Mouse (Mus musculus): ENCODE measurements at regions not wholly inside any gene's neighbourhood (a gene's known extent, or its start where the extent isn't known, plus 50 kb on each side); places are given as distances from the start of the nearest gene placed in this dataset.

DNA sequence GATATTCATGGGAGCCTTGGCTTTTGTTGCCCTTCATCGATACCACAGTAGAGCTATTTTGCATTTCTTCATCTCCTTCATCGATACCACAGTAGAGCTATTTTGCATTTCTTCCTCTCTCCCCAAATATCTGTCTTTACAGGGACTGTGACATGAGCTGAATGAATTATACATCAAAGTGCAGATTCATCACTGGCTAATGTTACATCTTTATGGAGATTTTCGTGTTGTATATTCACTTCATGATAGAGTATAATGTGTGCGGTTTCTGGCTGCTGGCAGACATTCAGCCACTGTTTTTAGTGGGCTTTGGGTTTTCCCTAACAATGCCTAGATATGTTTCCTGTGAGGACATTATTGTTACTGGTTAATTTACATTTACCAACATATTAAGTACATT lies 162.8 kb upstream of the Lcorl start:
- ATAC-seq (ENCODE audit: low FRiP score), result no peak
- Histone ChIP-seq H3K4me3 (replicated peaks) (no peak overlapping the region), H3K4me1 (peaks cover 4% of the 10 kb centered on the region; the same call in 1 of the 2 replicates), H3K27ac (replicated peaks) (no peak overlapping the region), H3K4me2 (no peak overlapping the region), H3K9ac (replicated peaks) (no peak overlapping the region), H3K36me3 (no peaks in the 10 kb centered on the region), H3K27me3 (replicated peaks) (no peaks in the 10 kb centered on the region), H3K9me3 (replicated peaks) (no peaks in the 10 kb centered on the region)
- 66% methylated on average over 4 of the region's 4 CpGs for WGBS

DNA sequence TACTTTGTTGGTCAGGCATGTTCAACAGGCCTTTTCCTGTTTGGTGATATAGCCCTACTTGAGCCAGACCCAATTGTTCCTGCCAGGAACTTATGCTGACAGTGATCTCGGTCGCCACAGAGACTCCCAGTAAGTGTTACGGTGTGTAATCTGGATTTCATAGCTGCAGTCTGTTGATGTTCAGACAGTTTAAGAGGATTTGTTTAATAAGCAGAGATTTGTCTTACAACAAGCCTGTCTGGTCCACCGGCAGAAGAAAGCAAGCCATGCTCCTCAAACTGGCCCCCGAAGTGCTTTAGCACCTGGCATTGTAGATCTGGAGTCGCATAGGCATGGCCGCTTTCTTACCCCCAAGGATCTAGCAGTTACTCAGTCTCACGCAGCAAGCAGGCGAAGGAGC lies 150.0 kb upstream of the Lcorl start:
- H3K9me3 ChIP-seq (replicated peaks), result no peaks in the 10 kb centered on the region
- no peak overlapping the region for H3K4me3 ChIP-seq (replicated peaks)
- no peak overlapping the region for H3K27ac ChIP-seq (replicated peaks)
- H3K9ac ChIP-seq (replicated peaks), result no peak overlapping the region
- 87% methylated on average over 9 of the region's 9 CpGs for WGBS
- no peaks in the 10 kb centered on the region for H3K4me1 ChIP-seq
- no peak for ATAC-seq (ENCODE audit: low FRiP score)
- no peak overlapping the region for H3K4me2 ChIP-seq
- no peaks in the 10 kb centered on the region for H3K27me3 ChIP-seq (replicated peaks)
- H3K36me3 ChIP-seq, result no peaks in the 10 kb centered on the region

DNA sequence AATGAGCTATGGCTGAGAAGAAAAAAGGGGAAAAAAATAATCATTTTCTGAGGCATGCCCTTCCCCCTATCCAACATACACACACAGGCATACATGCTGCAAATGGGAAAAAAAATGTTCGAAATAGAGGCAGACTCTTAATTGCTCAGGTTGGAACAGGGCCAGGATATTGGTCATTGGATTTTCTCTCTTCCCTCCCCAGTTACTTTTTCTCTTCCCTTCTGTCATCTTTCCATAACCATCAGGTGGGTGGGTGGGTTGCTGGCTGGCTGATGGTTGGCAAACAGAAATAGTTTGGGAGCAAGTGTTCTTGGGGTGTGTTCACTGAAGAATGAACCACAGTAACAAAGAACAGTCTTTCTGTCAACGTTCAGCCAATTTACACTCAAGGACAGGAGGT lies 149.3 kb upstream of the Lcorl start:
- no peaks in the 10 kb centered on the region for H3K36me3 ChIP-seq
- H3K4me3 ChIP-seq (replicated peaks), result no peak overlapping the region
- H3K4me1 ChIP-seq, result no peaks in the 10 kb centered on the region
- no peak overlapping the region for H3K9ac ChIP-seq (replicated peaks)
- 82% methylated on average over 2 of the region's 2 CpGs for WGBS
- no peaks in the 10 kb centered on the region for H3K9me3 ChIP-seq (replicated peaks)
- ATAC-seq (ENCODE audit: low FRiP score), result no peak
- no peak overlapping the region for H3K4me2 ChIP-seq
- no peaks in the 10 kb centered on the region for H3K27me3 ChIP-seq (replicated peaks)
- no peak overlapping the region for H3K27ac ChIP-seq (replicated peaks)

DNA sequence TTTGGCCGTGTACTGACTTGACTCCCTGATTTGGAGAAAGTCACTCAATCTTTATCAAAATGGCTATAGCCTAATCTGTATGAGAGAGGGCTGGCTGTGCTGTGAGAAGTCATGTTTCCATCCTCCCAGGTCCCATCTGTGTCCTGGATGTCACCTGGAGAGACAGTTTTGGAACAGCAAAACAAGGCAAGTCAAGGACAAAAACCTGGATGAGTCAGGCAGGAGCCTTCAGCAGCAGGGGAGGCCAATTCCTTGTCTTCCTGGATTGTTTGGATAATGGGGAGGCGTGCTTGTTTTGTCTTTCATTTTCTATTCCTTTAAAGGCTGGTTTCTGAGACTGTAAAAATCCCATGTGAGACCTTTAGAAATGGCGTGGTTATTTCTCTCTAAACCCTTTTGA lies 148.8 kb upstream of the Lcorl start:
- H3K9me3 ChIP-seq (replicated peaks), result no peaks in the 10 kb centered on the region
- WGBS, result 80% methylated on average over 3 of the region's 3 CpGs
- H3K36me3 ChIP-seq, result no peaks in the 10 kb centered on the region
- no peaks in the 10 kb centered on the region for H3K27me3 ChIP-seq (replicated peaks)
- no peak overlapping the region for H3K27ac ChIP-seq (replicated peaks)
- no peak overlapping the region for H3K4me3 ChIP-seq (replicated peaks)
- no peak overlapping the region for H3K9ac ChIP-seq (replicated peaks)
- no peak overlapping the region for H3K4me2 ChIP-seq
- ATAC-seq (ENCODE audit: low FRiP score), result no peak
- H3K4me1 ChIP-seq, result no peaks in the 10 kb centered on the region

DNA sequence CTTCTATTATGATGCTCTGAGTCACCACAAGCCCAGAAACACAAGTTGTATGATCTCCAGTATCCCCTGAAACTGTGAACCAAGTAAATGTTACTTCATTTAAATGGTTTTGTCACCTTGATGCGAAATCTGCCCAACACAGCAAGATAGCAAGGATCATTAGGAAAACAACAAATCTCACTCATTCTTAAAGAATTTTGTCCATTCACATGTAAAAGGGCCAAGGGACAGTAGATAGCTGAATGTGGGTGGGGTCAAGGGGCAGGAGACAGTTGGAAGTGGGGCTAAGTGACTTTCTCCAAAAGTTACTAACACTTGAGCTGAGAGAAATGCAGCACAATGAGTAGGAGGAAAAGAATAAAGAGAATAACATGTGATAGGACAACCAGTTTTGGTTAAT lies 148.2 kb upstream of the Lcorl start:
- Histone ChIP-seq H3K9ac (replicated peaks) (no peak overlapping the region), H3K4me3 (replicated peaks) (no peak overlapping the region), H3K27ac (replicated peaks) (no peak overlapping the region), H3K27me3 (replicated peaks) (no peaks in the 10 kb centered on the region), H3K4me2 (no peak overlapping the region), H3K4me1 (no peaks in the 10 kb centered on the region), H3K9me3 (replicated peaks) (no peaks in the 10 kb centered on the region), H3K36me3 (no peaks in the 10 kb centered on the region)
- no peak for ATAC-seq (ENCODE audit: low FRiP score)
- WGBS, result 95% methylated on average over 1 of the region's 1 CpGs

DNA sequence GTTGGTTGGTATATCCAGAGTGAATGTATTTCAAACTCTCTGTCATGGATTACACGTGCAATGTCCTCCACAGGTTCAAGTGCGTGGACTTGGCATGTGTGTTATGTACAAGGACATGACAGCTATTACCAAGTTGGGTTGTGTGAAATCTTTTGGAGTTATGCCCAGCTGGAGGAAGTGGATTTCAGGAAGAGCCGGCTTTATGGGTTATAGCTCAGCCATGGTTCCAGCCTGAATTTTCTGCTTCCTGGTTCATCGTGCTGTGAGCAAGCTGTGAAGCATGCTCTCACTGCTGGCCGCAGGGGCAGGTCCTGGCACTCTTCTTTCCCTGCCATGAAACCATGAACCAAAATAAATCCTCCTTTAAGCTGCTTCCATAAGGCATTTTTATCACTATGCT lies 144.6 kb upstream of the Lcorl start:
- no peaks in the 10 kb centered on the region for H3K27me3 ChIP-seq (replicated peaks)
- no peaks in the 10 kb centered on the region for H3K4me1 ChIP-seq
- no peak overlapping the region for H3K4me2 ChIP-seq
- H3K9ac ChIP-seq (replicated peaks), result no peak overlapping the region
- no peak for ATAC-seq (ENCODE audit: low FRiP score)
- WGBS, result 86% methylated on average over 5 of the region's 5 CpGs
- H3K36me3 ChIP-seq, result no peaks in the 10 kb centered on the region
- no peak overlapping the region for H3K4me3 ChIP-seq (replicated peaks)
- no peaks in the 10 kb centered on the region for H3K9me3 ChIP-seq (replicated peaks)
- no peak overlapping the region for H3K27ac ChIP-seq (replicated peaks)

DNA sequence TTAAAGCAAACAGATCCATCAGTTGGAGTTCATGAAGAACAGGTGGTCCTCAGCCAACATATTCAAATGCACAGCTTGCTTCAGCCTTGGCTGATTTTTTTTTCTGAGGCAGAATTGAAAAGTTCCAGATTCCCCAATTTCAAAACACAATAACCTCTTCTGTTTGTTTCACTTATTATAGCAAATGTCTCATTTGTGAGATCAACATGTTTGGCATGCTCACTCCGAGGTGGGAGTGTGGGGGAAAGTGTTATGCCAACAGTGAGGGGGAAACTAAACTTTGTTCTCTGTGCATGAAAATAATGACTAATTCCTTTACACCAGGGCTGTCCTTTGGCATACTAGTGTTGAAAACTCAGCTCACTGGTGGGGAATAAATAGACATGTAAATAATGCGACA lies 100.4 kb upstream of the Lcorl start:
- WGBS, result 84% methylated on average over 2 of the region's 2 CpGs
- ATAC-seq (ENCODE audit: low FRiP score), result no peak

DNA sequence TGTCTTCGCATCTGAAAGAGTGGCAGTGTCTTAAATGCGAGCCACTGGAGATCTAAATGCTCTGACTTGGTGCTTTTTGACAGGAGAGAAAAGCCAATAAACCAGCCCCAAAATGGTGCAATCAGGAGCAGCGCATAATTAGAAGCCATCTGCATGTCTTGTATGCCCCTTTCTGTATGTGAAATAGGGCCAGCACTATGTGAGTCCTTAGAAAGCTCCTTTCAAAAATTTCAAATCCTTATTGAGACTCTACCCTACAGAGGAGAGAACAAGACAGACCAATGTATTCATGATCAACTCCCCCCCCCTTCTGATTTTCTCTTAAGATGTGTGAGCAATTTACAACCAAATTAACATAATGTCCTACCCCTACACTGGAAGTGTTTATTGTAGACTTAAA lies 86.6 kb upstream of the Lcorl start:
- no peak for ATAC-seq (ENCODE audit: low FRiP score)

More for the DNA sequence above, 100.4 kb upstream of the Lcorl start:
- Histone ChIP-seq H3K27me3 (replicated peaks) (no peaks in the 10 kb centered on the region), H3K9ac (replicated peaks) (no peak overlapping the region), H3K4me3 (replicated peaks) (no peak overlapping the region), H3K36me3 (no peaks in the 10 kb centered on the region), H3K4me1 (no peaks in the 10 kb centered on the region), H3K9me3 (replicated peaks) (no peaks in the 10 kb centered on the region), H3K27ac (replicated peaks) (no peak overlapping the region), H3K4me2 (no peak overlapping the region)

DNA sequence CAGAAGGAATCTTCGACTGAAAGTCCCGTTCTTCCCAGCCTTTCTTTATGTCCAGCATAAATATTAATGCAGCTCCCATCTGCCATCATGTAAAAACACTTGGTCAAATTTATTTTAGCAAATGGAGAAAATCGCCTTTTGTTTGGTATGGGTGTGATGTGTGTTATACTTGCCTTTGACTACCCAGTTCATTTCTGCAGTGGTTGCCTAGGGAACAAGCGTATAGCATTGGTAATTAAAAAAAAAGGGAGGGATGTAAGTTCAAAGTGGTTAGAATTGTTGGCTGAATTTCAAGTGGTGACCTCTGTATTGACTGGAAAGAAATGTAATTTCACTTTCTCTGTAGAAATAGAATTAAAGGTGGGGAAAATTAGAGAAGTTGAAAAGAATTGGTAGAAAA lies 75.6 kb upstream of the Lcorl start:
- Histone ChIP-seq H3K9ac (replicated peaks) (no peak overlapping the region), H3K27me3 (replicated peaks) (no peaks in the 10 kb centered on the region), H3K4me2 (no peak overlapping the region), H3K4me3 (replicated peaks) (no peak overlapping the region), H3K27ac (replicated peaks) (no peak overlapping the region), H3K36me3 (no peaks in the 10 kb centered on the region), H3K9me3 (replicated peaks) (no peaks in the 10 kb centered on the region), H3K4me1 (no peaks in the 10 kb centered on the region)
- ATAC-seq (ENCODE audit: low FRiP score), result no peak
- 48% methylated on average over 4 of the region's 4 CpGs for WGBS

More for the DNA sequence above, 86.6 kb upstream of the Lcorl start:
- Histone ChIP-seq H3K4me2 (no peak overlapping the region), H3K27me3 (replicated peaks) (no peaks in the 10 kb centered on the region), H3K27ac (replicated peaks) (no peak overlapping the region), H3K9me3 (replicated peaks) (no peaks in the 10 kb centered on the region), H3K9ac (replicated peaks) (no peak overlapping the region), H3K4me3 (replicated peaks) (no peak overlapping the region), H3K36me3 (no peaks in the 10 kb centered on the region), H3K4me1 (no peaks in the 10 kb centered on the region)
- 68% methylated on average over 3 of the region's 3 CpGs for WGBS

DNA sequence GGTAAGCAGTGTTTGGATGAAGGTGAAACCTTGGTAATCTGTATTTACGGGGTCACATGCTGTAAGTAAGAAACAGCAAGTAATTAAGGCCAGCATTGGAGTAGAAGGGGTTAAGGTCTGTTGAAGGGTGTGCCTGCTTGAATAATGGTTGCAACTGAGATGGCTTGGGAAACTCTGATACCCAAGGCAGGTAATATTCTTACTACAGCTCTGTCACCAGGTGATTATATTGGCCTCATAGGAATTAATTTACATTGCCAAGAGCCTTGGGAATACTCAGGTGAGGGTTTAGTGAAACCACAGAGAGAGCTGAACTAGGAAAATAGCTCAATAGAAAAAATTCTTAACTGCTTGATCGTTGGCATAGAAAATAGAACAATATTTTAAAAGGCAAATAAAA lies 73.8 kb upstream of the Lcorl start:
- H3K9me3 ChIP-seq (replicated peaks), result no peaks in the 10 kb centered on the region
- no peak for ATAC-seq (ENCODE audit: low FRiP score)
- H3K27me3 ChIP-seq (replicated peaks), result no peaks in the 10 kb centered on the region
- H3K4me2 ChIP-seq, result no peak overlapping the region
- H3K4me3 ChIP-seq (replicated peaks), result no peak overlapping the region
- WGBS, result 77% methylated on average over 2 of the region's 2 CpGs
- H3K36me3 ChIP-seq, result no peaks in the 10 kb centered on the region
- no peak overlapping the region for H3K27ac ChIP-seq (replicated peaks)
- H3K4me1 ChIP-seq, result no peaks in the 10 kb centered on the region
- H3K9ac ChIP-seq (replicated peaks), result no peak overlapping the region

DNA sequence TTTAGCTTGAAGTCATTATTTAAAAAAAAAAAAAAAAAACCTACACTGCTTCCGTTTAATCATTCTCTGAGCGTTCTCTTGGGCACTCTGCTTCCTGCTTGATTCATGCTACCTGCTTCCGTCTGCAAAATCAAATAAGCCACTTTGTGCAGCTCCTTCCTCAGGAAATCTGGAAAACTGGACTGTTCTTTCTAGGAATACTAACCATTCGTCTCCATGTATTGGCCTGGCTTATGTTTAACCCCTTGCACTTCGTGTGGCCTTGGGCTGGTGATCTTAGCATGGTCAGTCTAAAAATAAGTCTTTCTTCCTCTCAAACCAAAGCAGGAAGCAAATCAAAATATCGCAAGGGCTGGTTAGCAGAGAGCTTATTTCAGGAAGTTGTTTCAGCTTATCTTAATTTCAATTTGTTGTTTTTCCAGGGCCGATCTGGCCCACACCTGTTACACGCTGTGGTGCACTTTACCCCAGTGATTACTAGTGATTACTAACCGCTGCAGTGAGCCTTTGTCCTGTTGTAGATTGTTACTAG lies 68.5 kb upstream of the Lcorl start:
- H3K9me3 ChIP-seq (replicated peaks), result no peaks in the 10 kb centered on the region
- no peaks in the 10 kb centered on the region for H3K36me3 ChIP-seq
- H3K4me2 ChIP-seq, result no peak overlapping the region
- 70% methylated on average over 9 of the region's 9 CpGs for WGBS
- no peak overlapping the region for H3K4me3 ChIP-seq (replicated peaks)
- no peak for ATAC-seq (ENCODE audit: low FRiP score)
- no peak overlapping the region for H3K27ac ChIP-seq (replicated peaks)
- H3K27me3 ChIP-seq (replicated peaks), result no peaks in the 10 kb centered on the region
- H3K9ac ChIP-seq (replicated peaks), result no peak overlapping the region
- H3K4me1 ChIP-seq, result no peaks in the 10 kb centered on the region

DNA sequence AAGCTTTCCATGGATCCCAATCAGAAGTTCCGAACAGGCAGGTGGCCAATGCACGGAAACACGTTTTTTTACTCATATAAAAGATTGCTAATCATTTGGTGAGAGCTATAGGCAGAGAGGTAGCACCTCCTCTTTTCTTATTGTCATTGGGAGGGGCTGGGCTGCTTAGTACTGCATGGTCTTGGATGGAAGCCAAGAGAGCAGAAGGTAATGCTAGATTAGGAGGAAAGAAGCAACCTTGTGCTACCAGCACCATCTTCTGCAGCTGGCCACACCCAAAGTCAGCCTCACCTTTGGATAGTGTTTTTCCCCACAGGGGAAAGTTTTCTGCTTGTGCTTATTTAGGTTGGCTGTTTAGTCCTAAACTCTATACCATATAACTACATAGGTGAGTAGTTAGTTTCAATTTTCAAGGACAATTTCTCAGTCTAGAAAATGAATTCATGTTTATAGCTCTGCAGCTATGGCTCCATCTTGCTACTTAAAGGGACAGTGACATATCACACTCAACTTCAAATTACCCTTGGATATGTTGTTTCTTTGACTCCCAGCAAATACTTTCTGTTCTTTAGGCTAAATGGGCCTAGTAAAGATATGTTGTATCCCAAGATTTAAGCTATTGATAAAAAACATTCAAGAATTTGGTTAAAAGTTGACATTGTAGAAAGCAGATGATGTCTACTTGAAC lies 66.6 kb upstream of the Lcorl start:
- 93% methylated on average over 3 of the region's 3 CpGs for WGBS
- no peaks in the 10 kb centered on the region for H3K9me3 ChIP-seq (replicated peaks)

More for the DNA sequence above, 66.6 kb upstream of the Lcorl start:
- H3K4me3 ChIP-seq (replicated peaks), result no peak overlapping the region
- no peak for ATAC-seq (ENCODE audit: low FRiP score)
- no peaks in the 10 kb centered on the region for H3K4me1 ChIP-seq
- no peaks in the 10 kb centered on the region for H3K27me3 ChIP-seq (replicated peaks)
- H3K36me3 ChIP-seq, result no peaks in the 10 kb centered on the region
- H3K4me2 ChIP-seq, result no peak overlapping the region
- H3K9ac ChIP-seq (replicated peaks), result no peak overlapping the region
- no peak overlapping the region for H3K27ac ChIP-seq (replicated peaks)
